Mouse (Mus musculus): ENCODE measurements around the gene Fam98c.

DNA sequence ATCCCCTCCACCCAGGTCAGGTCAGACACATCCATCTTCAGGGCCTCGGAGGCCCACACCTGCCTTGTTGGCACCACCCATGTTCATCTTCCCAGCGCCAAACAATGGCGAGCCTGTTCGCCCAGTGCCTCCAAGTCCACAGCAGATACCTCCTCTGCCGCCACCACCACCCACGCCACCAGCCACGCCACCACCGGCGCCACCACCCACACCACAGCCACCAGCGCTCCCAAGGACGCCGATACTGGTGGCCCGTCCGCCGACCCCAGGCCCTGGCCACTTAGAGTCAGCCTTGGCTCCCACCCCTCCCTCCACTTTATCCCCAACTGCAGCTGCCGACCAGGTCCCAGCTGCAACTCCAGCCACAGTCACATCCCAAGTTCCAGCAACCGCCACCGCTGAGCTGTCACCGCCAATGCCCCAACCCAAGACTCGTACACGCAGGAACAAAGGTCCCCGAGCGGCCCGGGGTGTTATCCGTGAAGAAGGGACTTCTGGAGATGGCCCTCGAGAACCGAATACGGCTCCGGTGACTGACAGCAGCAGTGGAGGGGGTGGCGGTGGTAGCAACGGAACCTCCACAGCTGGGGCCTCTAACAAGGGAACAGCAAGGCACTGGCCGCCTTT lies 16.5 kb upstream of the Fam98c start:
- TF ChIP-seq TCF12 (IDR thresholded peaks at IDR 0.05; ENCODE audit: insufficient read depth, poor library complexity, severe bottlenecking) (no peak), USF1 (IDR thresholded peaks at IDR 0.05; ENCODE audit: low read depth) (no peak), POLR2A (IDR thresholded peaks at IDR 0.05; ENCODE audit: insufficient read length, low read depth) (peak; percentile 42)
